Mouse (Mus musculus): ENCODE measurements around the gene Cwc25. TPM values are rescaled to one million over a fixed set of nuclear protein-coding genes. Genes with fewer than 3 reads are reported as not detected.

Gene Cwc25
- polyA plus RNA-seq, 1 experiment from 2014 or later = 9.0 TPM

DNA sequence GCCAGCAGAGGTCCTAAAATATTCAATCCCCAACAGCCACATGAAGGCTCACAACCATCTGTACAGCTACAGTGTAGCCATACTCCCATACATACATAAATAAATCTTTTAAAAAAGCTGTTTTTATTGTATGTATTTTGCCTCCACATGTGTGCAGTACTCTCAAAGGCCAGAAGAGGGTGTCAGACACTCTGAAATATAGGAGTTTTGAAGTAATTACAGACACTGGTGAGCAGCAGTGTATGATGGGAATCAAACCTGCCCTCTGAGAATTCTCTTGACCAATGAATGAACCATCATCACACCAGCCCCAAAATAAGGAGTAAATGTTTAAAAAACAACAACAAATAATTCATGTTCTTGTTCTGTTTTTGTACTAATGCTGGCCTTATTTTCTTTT lies 4.7 kb downstream of the Cwc25 start:
- no peak overlapping the region for H3K4me3 ChIP-seq (ENCODE audit: control insufficient read depth in 1 of 2, insufficient read depth in 1 of 2, low read depth in 1 of 2, low read length in 2 of 2)
- no peak overlapping the region for H3K27ac ChIP-seq (replicated peaks in 1 of 2; ENCODE audit: control insufficient read depth in 1 of 2, insufficient read depth in 1 of 2, low read depth in 2 of 2, low read length in 2 of 2)
- ATAC-seq (ENCODE audit: insufficient number of reproducible peaks, insufficient read depth, low FRiP score, low read depth) = no peak
- H3K36me3 ChIP-seq (ENCODE audit: control insufficient read depth, insufficient read depth, low read length) = peaks cover 73% of the 10 kb centered on the region
- H3K9me3 ChIP-seq (ENCODE audit: control insufficient read depth, low read length) = no peaks in the 10 kb centered on the region
- no peaks in the 10 kb centered on the region for H3K27me3 ChIP-seq (ENCODE audit: control insufficient read depth, insufficient read depth, low read length)
- peaks cover 0 to 9% of the 10 kb centered on the region in 2 experiments; a peak in 2 of 4 replicates for H3K4me1 ChIP-seq (ENCODE audit: control insufficient read depth in 2 of 2, insufficient read depth in 2 of 2, low read length in 2 of 2)
- H3K4me2 ChIP-seq (ENCODE audit: low read length) = no peak overlapping the region
- H3K9ac ChIP-seq (ENCODE audit: low read length) = no peak overlapping the region

DNA sequence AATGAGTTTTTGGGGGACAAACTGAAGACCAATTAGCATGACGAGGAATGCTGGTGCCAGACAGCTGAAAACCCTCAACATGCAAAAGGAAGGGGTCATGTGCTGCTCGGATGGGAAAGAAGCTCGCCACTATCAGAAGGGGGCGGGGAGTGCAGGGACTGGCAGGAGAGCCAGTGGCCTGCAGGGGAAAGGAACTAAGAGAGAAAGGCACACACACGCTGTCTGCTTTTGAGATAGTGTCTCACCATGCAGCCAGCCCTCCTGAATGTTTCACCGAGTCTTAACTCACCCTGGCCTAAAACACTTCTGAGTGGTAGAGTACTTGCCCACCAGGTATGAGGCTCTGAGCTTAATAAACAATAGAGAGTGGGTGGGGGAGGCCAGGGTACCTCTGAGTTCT lies 7.4 kb downstream of the Cwc25 start:
- Histone ChIP-seq H3K4me2 (ENCODE audit: low read length) (no peak overlapping the region), H3K27me3 (ENCODE audit: control insufficient read depth, insufficient read depth, low read length) (no peaks in the 10 kb centered on the region), H3K9me3 (ENCODE audit: control insufficient read depth, low read length) (no peaks in the 10 kb centered on the region), H3K4me3 (ENCODE audit: control insufficient read depth in 1 of 2, insufficient read depth in 1 of 2, low read depth in 1 of 2, low read length in 2 of 2) (no peak overlapping the region), H3K36me3 (ENCODE audit: control insufficient read depth, insufficient read depth, low read length) (peaks cover 91% of the 10 kb centered on the region), H3K4me1 (ENCODE audit: control insufficient read depth in 2 of 2, insufficient read depth in 2 of 2, low read length in 2 of 2) (no peaks in the 10 kb centered on the region), H3K27ac (replicated peaks in 1 of 2; ENCODE audit: control insufficient read depth in 1 of 2, insufficient read depth in 1 of 2, low read depth in 2 of 2, low read length in 2 of 2) (no peak overlapping the region), H3K9ac (ENCODE audit: low read length) (no peak overlapping the region)
- WGBS = 74% methylated on average over 6 of the region's 6 CpGs
- no peak for ATAC-seq (ENCODE audit: insufficient number of reproducible peaks, insufficient read depth, low FRiP score, low read depth)

DNA sequence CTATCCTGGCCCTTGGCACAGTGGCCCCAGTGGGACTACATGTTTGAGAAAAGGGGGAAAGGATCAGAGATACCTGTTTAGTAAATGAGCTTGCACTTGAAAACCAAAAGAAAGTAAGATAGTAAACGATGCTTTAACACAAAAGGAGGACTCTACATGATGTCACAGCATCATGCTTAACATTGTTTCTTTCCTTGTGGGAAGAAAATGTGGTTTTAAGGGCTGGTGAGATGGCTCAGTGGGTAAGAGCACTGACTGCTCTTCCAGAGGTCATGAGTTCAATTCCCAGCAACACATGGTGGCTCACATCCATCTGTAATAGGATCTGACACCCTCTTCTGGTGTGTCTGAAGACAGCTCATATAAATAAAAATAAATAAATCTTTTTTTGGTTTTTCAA lies 8.2 kb downstream of the Cwc25 start:
- H3K27me3 ChIP-seq (ENCODE audit: control insufficient read depth, insufficient read depth, low read length) = no peaks in the 10 kb centered on the region
- ATAC-seq (ENCODE audit: insufficient number of reproducible peaks, insufficient read depth, low FRiP score, low read depth) = no peak
- WGBS = 91% methylated on average over 1 of the region's 1 CpGs

DNA sequence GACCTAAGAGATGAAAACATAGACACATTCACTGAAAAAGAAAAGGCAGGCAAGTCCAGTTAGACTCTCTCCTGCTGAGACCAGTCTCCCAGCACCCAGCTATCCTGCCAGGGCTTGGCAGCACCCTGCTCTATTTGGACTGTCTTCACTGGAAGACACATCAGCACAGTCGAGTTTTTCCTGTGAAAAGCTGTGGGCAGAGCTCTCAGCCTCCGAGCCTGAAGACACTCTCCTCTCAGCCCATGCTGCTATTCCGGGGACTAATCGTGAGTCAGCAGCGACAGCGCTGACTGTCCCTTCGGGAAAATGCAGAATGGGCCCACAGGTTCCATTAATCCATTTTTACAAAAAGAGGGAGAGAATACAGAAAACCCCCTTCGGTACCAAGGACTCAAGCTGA lies 13.1 kb downstream of the Cwc25 start:
- WGBS = 91% methylated on average over 8 of the region's 8 CpGs

More for the DNA sequence above, 8.2 kb downstream of the Cwc25 start:
- no peak overlapping the region for H3K4me3 ChIP-seq (ENCODE audit: control insufficient read depth in 1 of 2, insufficient read depth in 1 of 2, low read depth in 1 of 2, low read length in 2 of 2)
- H3K36me3 ChIP-seq (ENCODE audit: control insufficient read depth, insufficient read depth, low read length) = peaks cover 92% of the 10 kb centered on the region
- no peak overlapping the region for H3K27ac ChIP-seq (replicated peaks in 1 of 2; ENCODE audit: control insufficient read depth in 1 of 2, insufficient read depth in 1 of 2, low read depth in 2 of 2, low read length in 2 of 2)
- H3K4me2 ChIP-seq (ENCODE audit: low read length) = no peak overlapping the region
- H3K9ac ChIP-seq (ENCODE audit: low read length) = no peak overlapping the region
- no peaks in the 10 kb centered on the region for H3K4me1 ChIP-seq (ENCODE audit: control insufficient read depth in 2 of 2, insufficient read depth in 2 of 2, low read length in 2 of 2)
- H3K9me3 ChIP-seq (ENCODE audit: control insufficient read depth, low read length) = no peaks in the 10 kb centered on the region

DNA sequence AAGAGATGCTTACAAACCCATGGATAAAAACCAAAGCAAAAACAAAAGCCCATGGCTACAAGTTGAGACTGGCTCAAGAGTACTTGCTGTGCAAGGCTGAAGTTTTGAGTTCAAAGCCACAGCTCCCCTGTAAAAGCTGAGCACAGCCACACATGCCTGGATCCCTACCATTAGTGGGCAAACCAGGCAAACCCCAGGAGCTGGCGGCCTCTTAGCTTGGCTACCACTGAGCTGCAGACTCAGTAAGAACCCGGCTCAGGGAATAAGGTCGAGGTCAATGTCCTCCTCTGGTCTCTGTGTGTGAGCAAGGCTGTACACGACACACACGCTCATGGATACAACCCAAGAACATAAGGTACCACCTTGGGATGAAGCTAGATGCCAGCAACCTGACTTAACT lies 17.9 kb downstream of the Cwc25 start:
- H3K4me3 ChIP-seq (ENCODE audit: control insufficient read depth in 1 of 2, insufficient read depth in 1 of 2, low read depth in 1 of 2, low read length in 2 of 2) = no peak overlapping the region
- no peaks in the 10 kb centered on the region for H3K27me3 ChIP-seq (ENCODE audit: control insufficient read depth, insufficient read depth, low read length)
- no peaks in the 10 kb centered on the region for H3K9me3 ChIP-seq (ENCODE audit: control insufficient read depth, low read length)
- no peak overlapping the region for H3K27ac ChIP-seq (replicated peaks in 1 of 2; ENCODE audit: control insufficient read depth in 1 of 2, insufficient read depth in 1 of 2, low read depth in 2 of 2, low read length in 2 of 2)
- H3K9ac ChIP-seq (ENCODE audit: low read length) = no peak overlapping the region
- WGBS = 84% methylated on average over 5 of the region's 5 CpGs
- H3K36me3 ChIP-seq (ENCODE audit: control insufficient read depth, insufficient read depth, low read length) = peaks cover 72% of the 10 kb centered on the region
- H3K4me1 ChIP-seq (ENCODE audit: control insufficient read depth in 2 of 2, insufficient read depth in 2 of 2, low read length in 2 of 2) = peaks cover 1 to 6% of the 10 kb centered on the region in 2 experiments
- no peak overlapping the region for H3K4me2 ChIP-seq (ENCODE audit: low read length)
- ATAC-seq (ENCODE audit: insufficient number of reproducible peaks, insufficient read depth, low FRiP score, low read depth) = no peak

More for the DNA sequence above, 13.1 kb downstream of the Cwc25 start:
- Histone ChIP-seq H3K27me3 (ENCODE audit: control insufficient read depth, insufficient read depth, low read length) (no peaks in the 10 kb centered on the region), H3K9me3 (ENCODE audit: control insufficient read depth, low read length) (no peaks in the 10 kb centered on the region), H3K9ac (ENCODE audit: low read length) (no peak overlapping the region), H3K4me3 (ENCODE audit: control insufficient read depth in 1 of 2, insufficient read depth in 1 of 2, low read depth in 1 of 2, low read length in 2 of 2) (no peak overlapping the region), H3K4me2 (ENCODE audit: low read length) (no peak overlapping the region), H3K4me1 (ENCODE audit: control insufficient read depth in 2 of 2, insufficient read depth in 2 of 2, low read length in 2 of 2) (no peaks in the 10 kb centered on the region), H3K36me3 (ENCODE audit: control insufficient read depth, insufficient read depth, low read length) (peaks cover 95% of the 10 kb centered on the region), H3K27ac (replicated peaks in 1 of 2; ENCODE audit: control insufficient read depth in 1 of 2, insufficient read depth in 1 of 2, low read depth in 2 of 2, low read length in 2 of 2) (no peak overlapping the region)
- no peak for ATAC-seq (ENCODE audit: insufficient number of reproducible peaks, insufficient read depth, low FRiP score, low read depth)

DNA sequence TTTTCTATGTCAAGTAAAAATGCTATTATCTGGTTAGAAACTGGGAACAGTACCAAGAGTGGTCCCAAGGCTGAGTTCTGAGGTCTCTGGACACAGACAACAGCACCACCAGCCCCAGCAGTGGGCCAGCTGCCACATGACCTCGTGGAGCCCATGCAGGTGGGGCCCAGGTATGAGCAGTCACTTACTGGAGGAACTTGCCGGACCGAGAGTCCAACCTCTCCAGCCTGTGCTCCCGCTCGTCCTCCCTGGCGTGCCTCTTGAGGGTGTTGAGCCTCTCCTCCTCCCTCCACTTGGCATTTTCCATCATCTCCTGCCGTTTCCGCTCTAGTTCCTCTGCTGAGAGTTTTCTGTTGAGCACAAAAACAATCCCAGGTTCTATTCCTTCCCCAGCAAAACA lies 18.6 kb downstream of the Cwc25 start:
- peaks cover 65% of the 10 kb centered on the region for H3K36me3 ChIP-seq (ENCODE audit: control insufficient read depth, insufficient read depth, low read length)

DNA sequence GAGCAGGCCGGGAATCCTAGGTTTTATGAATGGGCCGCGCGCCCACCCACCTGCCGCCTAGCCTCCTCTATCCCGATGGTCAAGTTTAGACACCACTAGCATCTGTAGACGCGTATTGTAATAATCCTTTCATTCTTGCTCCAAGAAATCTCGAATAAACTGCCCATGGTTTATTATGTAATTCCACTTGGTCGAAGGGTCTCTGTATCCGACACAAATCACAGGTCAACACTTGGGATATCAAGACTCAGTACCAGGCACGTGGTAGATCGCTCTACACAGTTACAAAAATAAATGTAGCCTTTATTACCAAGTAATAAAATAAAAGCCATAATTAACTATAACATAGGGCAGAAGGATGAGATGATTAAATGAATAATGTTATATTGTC lies 21.0 kb downstream of the Cwc25 start:
- ATAC-seq (ENCODE audit: insufficient number of reproducible peaks, insufficient read depth, low FRiP score, low read depth) = no peak
- Histone ChIP-seq H3K27me3 (ENCODE audit: control insufficient read depth, insufficient read depth, low read length) (no peaks in the 10 kb centered on the region), H3K36me3 (ENCODE audit: control insufficient read depth, insufficient read depth, low read length) (peaks cover 42% of the 10 kb centered on the region), H3K4me3 (ENCODE audit: control insufficient read depth in 1 of 2, insufficient read depth in 1 of 2, low read depth in 1 of 2, low read length in 2 of 2) (peak overlapping the region; percentile 83 to 84), H3K9ac (ENCODE audit: low read length) (no peak overlapping the region; the same call in 1 of the 2 replicates), H3K27ac (replicated peaks in 1 of 2; ENCODE audit: control insufficient read depth in 1 of 2, insufficient read depth in 1 of 2, low read depth in 2 of 2, low read length in 2 of 2) (no peak overlapping the region), H3K4me2 (ENCODE audit: low read length) (peak overlapping the region; percentile 94), H3K4me1 (ENCODE audit: control insufficient read depth in 2 of 2, insufficient read depth in 2 of 2, low read length in 2 of 2) (peaks cover 12 to 19% of the 10 kb centered on the region in 2 experiments), H3K9me3 (ENCODE audit: control insufficient read depth, low read length) (no peaks in the 10 kb centered on the region)
- WGBS = 7% methylated on average over 13 of the region's 13 CpGs

More for the DNA sequence above, 18.6 kb downstream of the Cwc25 start:
- Histone ChIP-seq H3K4me2 (ENCODE audit: low read length) (no peak overlapping the region), H3K9ac (ENCODE audit: low read length) (no peak overlapping the region), H3K27ac (replicated peaks in 1 of 2; ENCODE audit: control insufficient read depth in 1 of 2, insufficient read depth in 1 of 2, low read depth in 2 of 2, low read length in 2 of 2) (no peak overlapping the region), H3K27me3 (ENCODE audit: control insufficient read depth, insufficient read depth, low read length) (no peaks in the 10 kb centered on the region), H3K9me3 (ENCODE audit: control insufficient read depth, low read length) (no peaks in the 10 kb centered on the region), H3K4me3 (ENCODE audit: control insufficient read depth in 1 of 2, insufficient read depth in 1 of 2, low read depth in 1 of 2, low read length in 2 of 2) (no peak overlapping the region), H3K4me1 (ENCODE audit: control insufficient read depth in 2 of 2, insufficient read depth in 2 of 2, low read length in 2 of 2) (peaks cover 8 to 13% of the 10 kb centered on the region in 2 experiments)
- ATAC-seq (ENCODE audit: insufficient number of reproducible peaks, insufficient read depth, low FRiP score, low read depth) = no peak
- WGBS = 82% methylated on average over 8 of the region's 8 CpGs

DNA sequence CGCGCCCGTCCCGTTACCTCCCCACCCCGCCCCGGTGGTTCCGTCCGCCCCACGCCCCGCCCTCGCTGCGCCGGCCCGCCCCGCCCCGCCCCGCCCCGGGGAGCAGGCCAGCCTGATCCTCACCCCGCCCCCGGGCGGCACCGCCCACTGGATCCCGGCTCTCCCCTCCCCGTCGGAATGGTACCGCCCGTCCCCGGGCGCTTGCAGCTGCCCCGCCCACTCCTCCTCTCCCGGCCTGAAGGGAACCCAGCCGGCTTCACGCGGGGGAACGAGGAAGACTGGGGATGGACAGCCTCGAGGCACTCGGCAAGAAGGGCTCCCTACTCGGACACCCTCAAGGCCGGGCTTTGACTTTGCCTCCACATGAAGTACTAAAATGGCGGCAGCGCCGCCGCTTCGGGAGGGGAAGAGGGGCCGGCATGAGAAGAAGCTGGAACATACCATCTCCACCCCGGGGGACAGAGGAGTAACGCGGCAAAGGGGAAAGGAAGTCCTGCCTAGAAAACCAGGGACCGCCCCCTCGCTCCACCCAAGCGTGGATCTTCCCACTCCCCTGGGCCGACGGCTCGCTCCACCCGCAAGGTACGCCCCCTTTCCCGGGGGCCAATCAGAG lies 21.5 kb downstream of the Cwc25 start:
- Histone ChIP-seq H3K9me3 (ENCODE audit: control insufficient read depth, low read length) (no peaks in the 10 kb centered on the region), H3K4me2 (ENCODE audit: low read length) (peak overlapping the region; percentile 94), H3K27ac (replicated peaks in 1 of 2; ENCODE audit: control insufficient read depth in 1 of 2, insufficient read depth in 1 of 2, low read depth in 2 of 2, low read length in 2 of 2) (peak overlapping the region; percentile 96 to 98), H3K9ac (ENCODE audit: low read length) (peak overlapping the region; percentile 93), H3K4me1 (ENCODE audit: control insufficient read depth in 2 of 2, insufficient read depth in 2 of 2, low read length in 2 of 2) (peaks cover 12 to 19% of the 10 kb centered on the region in 2 experiments), H3K27me3 (ENCODE audit: control insufficient read depth, insufficient read depth, low read length) (no peaks in the 10 kb centered on the region), H3K36me3 (ENCODE audit: control insufficient read depth, insufficient read depth, low read length) (peaks cover 37% of the 10 kb centered on the region), H3K4me3 (ENCODE audit: control insufficient read depth in 1 of 2, insufficient read depth in 1 of 2, low read depth in 1 of 2, low read length in 2 of 2) (peak overlapping the region; percentile 83 to 84)
- under 1% methylated on average over 40 of the region's 57 CpGs for WGBS
- peak; percentile 96 for ATAC-seq (ENCODE audit: insufficient number of reproducible peaks, insufficient read depth, low FRiP score, low read depth)
